Mouse (Mus musculus) right cerebral cortex, postnatal 36 days (tissue): Measurements from ENCODE around the gene Ipo8.

Experiments
- DNase-seq, 2 experiments: peaks; one replicate each; pipeline ENCODE4 v3.0.0; 2022; ENCODE audit warnings: low spot score in 2 of 2, mixed read lengths in 1 of 2

Gene Ipo8

DNA sequence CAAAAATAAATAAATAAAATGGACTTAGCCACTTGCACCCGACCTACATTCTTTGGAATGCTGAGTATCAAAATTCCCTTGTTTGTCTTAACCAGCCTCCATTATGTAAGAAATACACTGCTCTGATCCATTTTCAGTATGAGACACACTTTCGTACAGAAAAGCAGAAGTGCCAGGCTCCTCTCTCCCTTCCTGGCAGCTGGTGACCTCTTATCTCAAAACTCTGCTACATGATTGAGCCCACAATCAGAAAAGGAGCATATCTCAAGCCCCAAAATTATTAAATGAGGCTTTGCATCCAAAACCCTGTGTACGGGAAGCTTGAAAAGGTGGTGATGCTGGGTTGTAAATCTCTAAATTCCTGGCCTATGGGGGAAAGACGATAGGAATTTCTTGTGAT is 69.8 kb downstream of the Ipo8 start:
- DNase-seq: no peak

DNA sequence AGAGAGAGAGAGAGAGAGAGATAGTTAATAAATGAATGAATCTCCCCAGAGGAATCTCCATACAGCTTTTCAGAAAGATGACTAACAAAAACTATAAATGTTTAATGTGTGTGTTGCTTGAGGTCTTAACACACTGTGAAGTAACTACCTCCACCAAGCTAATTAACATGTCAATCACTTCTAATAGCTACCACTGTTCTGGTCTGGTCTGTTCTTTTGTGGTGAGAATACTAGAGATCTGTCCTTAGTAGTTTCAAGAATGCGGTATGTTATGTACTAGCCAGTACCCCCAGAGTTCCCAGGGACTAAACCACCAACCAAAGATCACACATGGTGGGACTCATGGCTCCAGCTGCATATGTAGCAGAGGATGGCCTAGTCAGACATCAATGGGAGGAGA is 74.7 kb downstream of the Ipo8 start:
- DNase-seq: no peak

DNA sequence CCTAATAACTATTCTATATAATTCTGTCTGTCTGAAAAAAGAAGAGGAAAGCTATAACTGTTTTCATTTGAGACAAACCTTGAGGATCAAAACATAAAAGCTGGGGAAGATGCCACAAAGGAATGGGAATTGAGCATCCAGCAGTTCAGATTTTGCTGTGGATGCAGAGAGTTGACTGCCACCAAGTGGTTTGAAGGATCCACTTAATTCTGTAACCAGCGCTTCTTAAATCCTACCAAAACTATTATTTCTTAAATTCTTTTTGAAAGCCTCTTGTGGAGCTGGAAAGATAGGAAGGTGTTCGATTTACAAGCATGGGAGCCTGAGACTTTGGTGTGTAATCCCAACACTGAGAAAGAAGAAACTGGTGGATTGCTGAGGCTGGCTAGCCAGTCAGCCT is 79.9 kb downstream of the Ipo8 start:
- DNase-seq: no peak

DNA sequence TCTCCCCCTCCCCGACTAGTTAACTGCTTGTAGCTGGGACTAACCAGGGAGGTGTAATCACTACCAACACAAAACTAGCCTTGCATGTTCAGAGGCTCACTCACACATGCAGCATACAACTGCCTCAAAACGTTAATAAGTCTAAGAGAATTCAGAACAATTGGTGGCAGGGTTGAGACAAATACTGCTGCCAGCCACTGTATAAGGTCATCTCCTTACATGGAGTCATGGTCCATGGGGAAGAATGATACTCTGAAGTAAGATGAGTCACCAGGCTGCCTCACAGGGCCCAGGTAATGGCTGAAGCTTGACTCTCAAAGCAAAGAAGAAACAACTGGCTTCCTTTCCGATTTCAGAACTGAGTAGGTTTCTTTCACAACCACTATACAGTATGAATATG is 81.1 kb downstream of the Ipo8 start:
- DNase-seq: no peak

DNA sequence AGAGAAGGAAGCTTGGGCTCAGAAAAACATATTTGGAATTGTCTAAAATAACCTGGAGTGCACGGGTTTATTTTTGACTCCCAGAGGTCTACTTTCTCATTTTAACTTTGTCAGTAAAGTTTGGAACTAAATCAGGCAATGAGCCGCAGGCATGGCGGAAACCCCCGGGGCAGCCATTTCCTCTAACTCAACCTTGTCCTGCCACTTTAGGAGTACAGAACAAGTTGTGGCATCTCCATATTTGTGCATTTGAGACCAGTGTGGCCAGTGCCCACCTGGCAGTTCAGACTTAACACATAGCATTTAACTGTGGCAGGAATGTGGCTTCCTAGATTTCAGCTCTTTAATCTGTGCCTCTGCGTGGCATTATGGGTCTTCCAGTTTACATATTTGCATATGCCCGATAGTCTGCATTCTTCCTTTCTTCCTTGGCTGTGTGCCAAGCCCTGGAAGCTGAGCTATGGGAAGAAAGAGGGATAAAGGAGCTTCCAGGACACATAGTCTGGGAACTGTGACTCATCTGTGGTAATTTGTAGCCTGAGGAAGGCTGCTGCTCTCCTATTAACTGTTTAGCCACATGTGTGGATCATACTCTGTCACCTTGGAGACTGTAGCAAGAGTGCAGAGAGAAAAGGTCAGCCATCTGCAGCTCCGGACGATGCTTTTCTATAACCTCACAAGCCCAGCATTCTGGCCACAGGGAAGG is 90.6 kb downstream of the Ipo8 start:
- no peak for DNase-seq

DNA sequence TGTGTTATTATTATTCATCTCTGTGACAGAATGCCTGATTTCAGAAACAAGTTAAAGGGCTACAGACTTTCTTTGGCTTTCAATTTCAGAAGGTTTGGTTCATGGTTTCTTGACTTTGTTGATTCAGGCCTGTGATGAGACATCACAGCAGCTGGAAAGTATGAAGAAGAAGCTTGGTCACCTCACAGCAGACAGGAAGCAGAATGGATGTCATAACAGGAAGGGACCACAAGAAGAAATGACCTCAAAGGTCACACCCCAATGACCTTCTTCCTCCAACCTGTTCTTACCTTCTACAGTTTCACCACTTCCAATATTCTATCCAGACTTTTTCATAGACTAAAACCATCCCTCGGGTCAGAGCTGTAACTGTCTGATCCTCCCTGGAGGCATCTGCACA is 94.9 kb downstream of the Ipo8 start:
- no peak for DNase-seq

DNA sequence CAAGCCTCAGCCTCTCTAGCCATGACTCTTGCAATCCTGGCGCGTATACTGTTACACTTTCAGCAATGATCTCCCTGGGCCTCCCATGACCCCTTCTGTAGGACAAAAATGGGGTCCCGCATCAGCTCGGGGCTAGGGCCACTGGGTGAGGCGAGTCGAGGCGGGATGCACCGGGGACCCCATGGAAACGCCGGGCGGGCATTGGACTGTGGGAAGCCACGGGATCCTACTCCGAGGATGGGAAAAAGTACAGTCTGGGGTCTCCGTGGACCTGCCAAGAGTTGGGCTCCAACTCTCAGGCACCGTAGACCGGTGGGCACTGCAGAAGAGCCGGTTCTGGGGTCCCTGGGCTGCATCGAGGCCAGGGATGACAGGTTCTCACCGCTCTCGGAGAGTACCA is 97.3 kb downstream of the Ipo8 start:
- no peak for DNase-seq

DNA sequence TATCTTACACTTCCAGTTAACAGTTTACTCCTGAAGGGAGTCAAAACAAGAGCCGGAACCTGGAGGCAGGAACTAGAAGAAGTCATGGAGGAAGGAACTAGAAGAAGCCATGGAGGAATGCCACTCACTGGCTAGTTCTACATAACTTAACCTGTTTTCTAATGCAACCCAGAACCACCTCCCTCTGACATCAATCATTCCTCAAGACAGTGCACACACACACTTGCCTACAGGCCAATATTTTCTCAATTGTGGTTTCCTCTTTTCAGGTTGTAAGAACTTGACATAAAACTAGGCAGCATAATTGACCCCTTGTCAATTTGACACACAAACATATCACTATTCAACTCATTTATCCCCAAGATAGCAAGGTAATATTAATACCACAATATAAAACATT is 98.3 kb downstream of the Ipo8 start:
- DNase-seq: no peak

DNA sequence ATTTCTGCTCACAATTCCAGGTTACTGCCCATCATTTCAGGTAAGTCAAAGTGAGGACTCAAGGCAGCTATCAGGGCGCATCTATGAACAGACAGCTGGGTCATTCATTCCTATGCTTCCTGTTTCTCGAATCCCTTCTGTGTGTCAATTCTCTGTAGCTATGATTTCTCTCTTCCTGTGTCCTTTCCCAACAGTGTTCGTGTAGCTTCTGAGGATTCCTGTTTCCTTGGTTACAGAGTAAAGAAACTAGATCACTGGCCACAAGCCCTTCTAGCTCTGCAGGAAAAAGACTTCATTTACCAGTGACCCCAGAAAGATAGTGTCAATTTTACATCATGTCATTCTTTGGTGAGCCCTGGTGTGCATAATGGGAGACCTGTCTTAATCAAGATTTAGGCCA is 102.7 kb downstream of the Ipo8 start:
- no peak for DNase-seq

DNA sequence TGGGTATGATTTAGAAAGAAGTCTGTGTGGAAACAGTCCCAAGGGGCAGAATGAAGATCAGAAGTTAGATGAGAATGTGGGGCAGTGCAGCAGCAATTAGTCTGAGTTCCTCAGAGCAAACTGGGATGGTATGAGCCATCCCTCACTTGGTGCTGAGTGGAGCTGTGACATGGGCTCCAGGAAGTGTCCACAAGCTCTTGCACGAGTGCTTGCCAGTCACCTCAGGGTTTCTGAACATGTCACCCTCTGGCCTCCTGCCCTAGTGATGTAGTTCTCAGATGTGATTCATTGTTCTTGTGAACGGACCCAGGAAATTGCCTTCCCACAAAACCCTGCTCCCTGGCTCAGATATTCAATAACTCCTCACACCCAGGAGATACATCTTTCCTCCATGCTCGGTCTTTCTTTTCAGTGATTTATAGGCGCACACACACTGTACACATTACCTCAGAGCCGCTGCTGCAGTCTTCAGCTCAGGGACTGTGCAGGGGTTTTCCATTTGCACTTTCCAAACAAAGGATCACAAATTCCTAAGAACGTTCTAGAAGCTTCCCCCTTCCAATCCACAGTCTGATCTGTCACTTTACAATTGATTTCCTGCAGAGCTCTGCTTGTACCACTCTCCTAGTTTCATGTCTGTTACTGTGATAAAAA is 103.3 kb downstream of the Ipo8 start:
- no peak for DNase-seq

DNA sequence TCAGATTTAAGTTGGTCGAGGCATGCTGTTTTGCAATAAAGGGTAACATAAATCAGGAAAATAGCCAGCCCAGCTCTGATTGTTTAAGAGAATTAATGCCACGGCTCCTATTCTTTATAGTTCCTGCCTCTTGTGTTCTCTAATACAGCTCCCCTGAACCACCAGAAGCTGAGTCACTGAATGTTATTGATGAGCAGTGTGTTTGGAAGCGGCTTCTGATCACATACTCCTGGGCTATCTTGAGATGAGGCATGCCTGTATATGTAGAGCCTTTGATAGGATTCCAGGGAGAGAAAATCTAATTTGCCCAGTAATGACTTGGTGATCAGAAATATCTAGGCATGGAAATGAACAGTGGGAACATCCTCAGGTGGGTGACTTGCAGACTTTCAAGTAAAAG is 106.8 kb downstream of the Ipo8 start:
- DNase-seq: no peak
